Mouse (Mus musculus): ENCODE results near the gene Cyp4a31. TPM values are rescaled to one million over a fixed set of nuclear protein-coding genes. Genes with fewer than 3 reads are reported as not detected.
"Not testable (repeated sequence)": the region's sequence is repeated elsewhere in the genome, so short reads cannot be mapped to it uniquely, and the experiment has no call there.

Cyp4a31 gene
- not detected in 2 replicates for polyA plus RNA-seq (2014; fragmentation: Nextera tagmentation; extraction: Ambion mirVana)

- 87% methylated on average over 3 of the region's 3 CpGs for WGBS
- Histone ChIP-seq H3K27me3 (ENCODE audit: control insufficient read depth, insufficient read depth, low read length) (no peaks in the 10 kb centered on the region), H3K9ac (replicated peaks; ENCODE audit: low read depth, low read length) (no peak within 1 kb of the TSS), H3K4me2 (ENCODE audit: low read depth, low read length) (no peak within 1 kb of the TSS), H3K36me3 (ENCODE audit: control insufficient read depth, insufficient read depth, low read length) (no peaks in the 10 kb centered on the region), H3K4me1 (ENCODE audit: control insufficient read depth, insufficient read depth, low read length) (no peaks in the 10 kb centered on the region), H3K4me3 (ENCODE audit: low read depth, low read length) (no peak within 1 kb of the TSS), H3K9me3 (ENCODE audit: control insufficient read depth, low read length) (no peaks in the 10 kb centered on the region), H3K27ac (ENCODE audit: low read depth, low read length) (no peak within 1 kb of the TSS)
- ATAC-seq (ENCODE audit: low read depth) = no peak
Observed at GRCm38 (mm10) chr4:115563401-115563800, at the start of gene Cyp4a31. Gene Cyp4a31 (plus strand): TSS chr4:115563649.

- not testable (repeated sequence) for H3K9me3 ChIP-seq (ENCODE audit: control insufficient read depth, low read length); H3K27me3 ChIP-seq (ENCODE audit: control insufficient read depth, insufficient read depth, low read length); H3K27ac ChIP-seq (ENCODE audit: low read depth, low read length); H3K36me3 ChIP-seq (ENCODE audit: control insufficient read depth, insufficient read depth, low read length); H3K4me3 ChIP-seq (ENCODE audit: low read depth, low read length); H3K9ac ChIP-seq (replicated peaks; ENCODE audit: low read depth, low read length); ATAC-seq (ENCODE audit: low read depth); H3K4me1 ChIP-seq (ENCODE audit: control insufficient read depth, insufficient read depth, low read length); H3K4me2 ChIP-seq (ENCODE audit: low read depth, low read length)
Observed at GRCm38 (mm10) chr4:115513964-115514363, 49.5 kb upstream of the Cyp4a31 start.

GRCm38 (mm10) chr4:115518000-115518399 lies 45.4 kb upstream of the Cyp4a31 start, which contains the start of gene Cyp4a10:
Gene Cyp4a10 (plus strand): TSS chr4:115518264.
- not testable (repeated sequence) for H3K27ac ChIP-seq (ENCODE audit: low read depth, low read length); H3K36me3 ChIP-seq (ENCODE audit: control insufficient read depth, insufficient read depth, low read length); H3K9ac ChIP-seq (replicated peaks; ENCODE audit: low read depth, low read length); ATAC-seq (ENCODE audit: low read depth); H3K9me3 ChIP-seq (ENCODE audit: control insufficient read depth, low read length); H3K27me3 ChIP-seq (ENCODE audit: control insufficient read depth, insufficient read depth, low read length); H3K4me3 ChIP-seq (ENCODE audit: low read depth, low read length); H3K4me1 ChIP-seq (ENCODE audit: control insufficient read depth, insufficient read depth, low read length); H3K4me2 ChIP-seq (ENCODE audit: low read depth, low read length)
- WGBS = 94% methylated on average over 5 of the region's 5 CpGs

GRCm38 (mm10) chr4:115519444-115519843 lies 44.0 kb upstream of the Cyp4a31 start:
- H3K4me2 ChIP-seq (ENCODE audit: low read depth, low read length) = no peak overlapping the region
- H3K9me3 ChIP-seq (ENCODE audit: control insufficient read depth, low read length) = no peaks in the 10 kb centered on the region
- 83% methylated on average over 4 of the region's 4 CpGs for WGBS
- no peak overlapping the region for H3K27ac ChIP-seq (ENCODE audit: low read depth, low read length)
- no peaks in the 10 kb centered on the region for H3K27me3 ChIP-seq (ENCODE audit: control insufficient read depth, insufficient read depth, low read length)
- no peak overlapping the region for H3K4me3 ChIP-seq (ENCODE audit: low read depth, low read length)
- H3K36me3 ChIP-seq (ENCODE audit: control insufficient read depth, insufficient read depth, low read length) = no peaks in the 10 kb centered on the region
- H3K4me1 ChIP-seq (ENCODE audit: control insufficient read depth, insufficient read depth, low read length) = no peaks in the 10 kb centered on the region
- ATAC-seq (ENCODE audit: low read depth) = no peak
- no peak overlapping the region for H3K9ac ChIP-seq (replicated peaks; ENCODE audit: low read depth, low read length)

- Histone ChIP-seq H3K36me3 (ENCODE audit: control insufficient read depth, insufficient read depth, low read length) (no peaks in the 10 kb centered on the region), H3K27ac (ENCODE audit: low read depth, low read length) (no peak overlapping the region), H3K4me2 (ENCODE audit: low read depth, low read length) (no peak overlapping the region), H3K9ac (replicated peaks; ENCODE audit: low read depth, low read length) (no peak overlapping the region), H3K27me3 (ENCODE audit: control insufficient read depth, insufficient read depth, low read length) (no peaks in the 10 kb centered on the region), H3K9me3 (ENCODE audit: control insufficient read depth, low read length) (no peaks in the 10 kb centered on the region), H3K4me1 (ENCODE audit: control insufficient read depth, insufficient read depth, low read length) (no peaks in the 10 kb centered on the region), H3K4me3 (ENCODE audit: low read depth, low read length) (no peak overlapping the region)
- 98% methylated on average over 2 of the region's 2 CpGs for WGBS
- ATAC-seq (ENCODE audit: low read depth) = no peak
Observed at GRCm38 (mm10) chr4:115521766-115522165, 41.7 kb upstream of the Cyp4a31 start.

- no peak for ATAC-seq (ENCODE audit: low read depth)
- no peaks in the 10 kb centered on the region for H3K9me3 ChIP-seq (ENCODE audit: control insufficient read depth, low read length)
- no peak overlapping the region for H3K27ac ChIP-seq (ENCODE audit: low read depth, low read length)
- H3K27me3 ChIP-seq (ENCODE audit: control insufficient read depth, insufficient read depth, low read length) = no peaks in the 10 kb centered on the region
- no peak overlapping the region for H3K9ac ChIP-seq (replicated peaks; ENCODE audit: low read depth, low read length)
- no peak overlapping the region for H3K4me2 ChIP-seq (ENCODE audit: low read depth, low read length)
- no peaks in the 10 kb centered on the region for H3K36me3 ChIP-seq (ENCODE audit: control insufficient read depth, insufficient read depth, low read length)
- H3K4me3 ChIP-seq (ENCODE audit: low read depth, low read length) = no peak overlapping the region
- 41% methylated on average over 1 of the region's 1 CpGs for WGBS
- no peaks in the 10 kb centered on the region for H3K4me1 ChIP-seq (ENCODE audit: control insufficient read depth, insufficient read depth, low read length)
Observed at GRCm38 (mm10) chr4:115545101-115545500, 18.3 kb upstream of the Cyp4a31 start.

GRCm38 (mm10) chr4:115546141-115546828 lies 17.2 kb upstream of the Cyp4a31 start:
- H3K27ac ChIP-seq (ENCODE audit: low read depth, low read length) = no peak overlapping the region
- H3K36me3 ChIP-seq (ENCODE audit: control insufficient read depth, insufficient read depth, low read length) = no peaks in the 10 kb centered on the region
- no peaks in the 10 kb centered on the region for H3K4me1 ChIP-seq (ENCODE audit: control insufficient read depth, insufficient read depth, low read length)
- no peak overlapping the region for H3K4me3 ChIP-seq (ENCODE audit: low read depth, low read length)
- H3K27me3 ChIP-seq (ENCODE audit: control insufficient read depth, insufficient read depth, low read length) = no peaks in the 10 kb centered on the region
- no peak for ATAC-seq (ENCODE audit: low read depth)
- no peak overlapping the region for H3K4me2 ChIP-seq (ENCODE audit: low read depth, low read length)
- no peak overlapping the region for H3K9ac ChIP-seq (replicated peaks; ENCODE audit: low read depth, low read length)
- H3K9me3 ChIP-seq (ENCODE audit: control insufficient read depth, low read length) = no peaks in the 10 kb centered on the region
- 84% methylated on average over 2 of the region's 2 CpGs for WGBS

GRCm38 (mm10) chr4:115552726-115553125 lies 10.7 kb upstream of the Cyp4a31 start:
- H3K4me3 ChIP-seq (ENCODE audit: low read depth, low read length) = no peak overlapping the region
- H3K4me1 ChIP-seq (ENCODE audit: control insufficient read depth, insufficient read depth, low read length) = no peaks in the 10 kb centered on the region
- no peaks in the 10 kb centered on the region for H3K27me3 ChIP-seq (ENCODE audit: control insufficient read depth, insufficient read depth, low read length)
- no peak overlapping the region for H3K27ac ChIP-seq (ENCODE audit: low read depth, low read length)
- no peaks in the 10 kb centered on the region for H3K9me3 ChIP-seq (ENCODE audit: control insufficient read depth, low read length)
- 85% methylated on average over 3 of the region's 3 CpGs for WGBS
- H3K9ac ChIP-seq (replicated peaks; ENCODE audit: low read depth, low read length) = no peak overlapping the region
- no peaks in the 10 kb centered on the region for H3K36me3 ChIP-seq (ENCODE audit: control insufficient read depth, insufficient read depth, low read length)
- no peak overlapping the region for H3K4me2 ChIP-seq (ENCODE audit: low read depth, low read length)
- no peak for ATAC-seq (ENCODE audit: low read depth)

GRCm38 (mm10) chr4:115555513-115555912 lies 7.9 kb upstream of the Cyp4a31 start:
- Histone ChIP-seq H3K4me1 (ENCODE audit: control insufficient read depth, insufficient read depth, low read length) (no peaks in the 10 kb centered on the region), H3K4me2 (ENCODE audit: low read depth, low read length) (no peak overlapping the region), H3K9ac (replicated peaks; ENCODE audit: low read depth, low read length) (no peak overlapping the region), H3K4me3 (ENCODE audit: low read depth, low read length) (no peak overlapping the region), H3K27ac (ENCODE audit: low read depth, low read length) (no peak overlapping the region), H3K9me3 (ENCODE audit: control insufficient read depth, low read length) (no peaks in the 10 kb centered on the region), H3K36me3 (ENCODE audit: control insufficient read depth, insufficient read depth, low read length) (no peaks in the 10 kb centered on the region), H3K27me3 (ENCODE audit: control insufficient read depth, insufficient read depth, low read length) (no peaks in the 10 kb centered on the region)
- 72% methylated on average over 2 of the region's 2 CpGs for WGBS
- no peak for ATAC-seq (ENCODE audit: low read depth)
